Mouse (Mus musculus) fibroblast of lung, adult 2 months (primary cell): ENCODE results near the gene Olfr826.
"Not testable (repeated sequence)": the region's sequence is repeated elsewhere in the genome, so short reads cannot be mapped to it uniquely, and the experiment has no call there.

Source experiments
- DNase-seq: peaks from one replicate; pipeline ENCODE4 v3.0.0-alpha.2; 2011; ENCODE audit warnings: low read depth

Gene Olfr826

DNA sequence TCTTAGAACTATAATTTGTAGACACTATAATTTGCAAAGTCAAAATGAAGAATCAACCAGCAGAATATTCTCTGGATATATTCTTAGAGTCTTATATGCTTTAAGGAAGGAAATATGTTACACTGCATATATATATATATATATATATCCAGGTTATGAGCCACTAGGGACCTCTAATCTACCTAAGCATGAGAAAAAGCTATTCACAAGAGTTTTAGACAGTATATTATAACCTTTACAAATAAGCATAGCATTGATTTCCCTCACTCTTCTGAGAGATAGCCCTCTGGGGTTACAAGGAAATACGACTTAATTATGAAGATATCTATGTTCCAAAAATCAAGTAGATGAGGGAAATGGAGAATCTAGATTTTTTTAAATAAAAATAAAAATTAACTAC, at the start of gene Olfr826:
Olfr826 (minus strand) TSS at position 101 of the 400 bp plus-strand sequence.
- no peak for DNase-seq

DNA sequence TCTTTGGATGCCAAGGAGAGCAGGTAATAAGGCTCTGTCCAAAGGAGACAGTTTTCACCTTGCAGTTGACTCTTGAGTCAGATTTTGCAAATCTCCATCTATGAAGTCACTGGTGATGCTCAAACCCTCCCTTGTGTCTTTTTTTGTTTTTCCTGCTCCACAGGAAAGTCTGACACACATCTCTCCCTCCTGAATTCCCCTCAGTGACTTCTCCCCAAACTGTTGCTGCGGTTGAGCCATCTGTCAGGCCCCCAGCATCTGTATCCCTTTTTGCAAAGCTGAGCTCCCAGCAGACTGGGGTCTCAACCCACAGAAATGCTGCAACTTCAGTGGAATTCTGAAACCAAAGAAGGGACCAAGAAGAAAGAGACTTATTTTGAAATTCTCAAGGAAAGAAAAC, 48.1 kb upstream of the Olfr826 start:
- no peak for DNase-seq

DNA sequence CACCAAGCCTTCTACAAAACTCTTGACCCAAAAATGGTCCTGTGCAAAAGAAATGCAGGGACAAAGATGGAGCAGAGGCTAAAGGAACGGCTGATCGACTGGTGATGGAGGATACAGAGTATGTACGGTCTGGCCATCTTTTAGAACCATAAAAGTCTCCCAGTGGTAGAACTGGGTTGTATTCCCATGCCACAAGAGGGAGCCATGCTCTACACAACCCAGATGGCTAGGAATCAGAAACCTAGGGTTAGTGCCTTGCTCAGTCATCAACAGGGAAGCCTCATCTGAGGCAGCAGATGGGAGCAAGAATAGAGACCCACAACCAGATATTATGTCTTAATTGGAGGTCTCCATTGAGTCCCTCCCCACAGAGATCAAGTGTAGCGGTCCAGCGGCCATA, 45.6 kb upstream of the Olfr826 start:
- DNase-seq: no peak

DNA sequence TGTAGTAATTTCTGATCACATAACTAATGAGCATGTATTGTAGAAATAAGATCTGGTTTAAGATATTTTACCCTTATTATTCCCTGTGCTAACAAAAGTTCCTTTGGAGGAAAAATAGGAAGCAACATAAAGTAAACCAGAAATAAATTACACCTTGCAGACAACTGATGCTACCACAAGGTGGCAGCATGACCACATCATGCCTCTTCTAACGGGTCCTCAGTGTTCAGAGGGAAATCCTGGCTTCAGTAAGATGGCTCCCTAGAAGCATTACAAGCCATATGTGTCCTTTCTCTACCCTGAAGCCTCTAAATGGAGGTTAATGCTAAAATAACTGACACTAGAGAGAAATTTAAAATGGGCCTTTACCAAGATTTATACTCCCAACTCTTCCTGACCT, 44.3 kb upstream of the Olfr826 start:
- DNase-seq: peak; percentile 6

DNA sequence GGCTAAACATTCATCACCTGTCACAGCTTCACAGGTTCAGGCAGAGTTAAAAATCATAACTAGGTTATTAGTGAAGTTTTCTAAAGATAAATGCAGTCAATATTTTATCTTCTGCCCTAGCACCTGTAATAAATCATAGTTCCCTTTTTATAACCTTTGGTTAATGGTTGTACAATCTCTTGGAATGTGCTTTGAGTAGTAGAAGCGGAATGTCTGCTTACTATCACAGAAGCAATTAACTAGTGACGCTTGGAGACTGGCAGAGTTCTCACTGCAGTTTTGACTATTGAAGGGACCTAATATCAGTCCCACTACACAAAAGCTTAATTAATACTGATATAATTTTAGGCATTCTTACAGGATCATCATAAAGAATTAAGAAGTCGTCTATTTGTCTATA, 41.0 kb upstream of the Olfr826 start:
- DNase-seq: no peak

DNA sequence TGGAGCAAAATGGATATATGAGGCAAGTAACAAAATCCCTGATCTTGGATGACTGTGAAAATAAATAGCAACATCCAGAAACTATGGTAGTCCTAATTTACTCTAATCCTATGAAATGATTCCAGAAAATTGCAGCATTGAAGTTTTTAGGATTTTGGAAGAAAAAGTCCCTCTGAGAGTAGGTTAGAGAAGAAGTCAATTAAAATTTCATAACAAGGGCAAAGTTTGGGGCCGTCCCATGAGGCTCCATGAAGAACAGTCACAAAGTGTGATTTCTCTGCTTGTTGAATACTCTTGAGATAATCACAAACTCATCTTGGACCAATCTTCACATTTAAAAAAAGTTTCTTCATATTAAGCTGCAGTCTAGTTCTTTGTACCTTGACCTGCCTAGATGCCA, 30.3 kb upstream of the Olfr826 start, which contains the start of gene Olfr827:
Olfr827 (minus strand) TSS at position 101 of the 400 bp plus-strand sequence.
- DNase-seq: no peak

DNA sequence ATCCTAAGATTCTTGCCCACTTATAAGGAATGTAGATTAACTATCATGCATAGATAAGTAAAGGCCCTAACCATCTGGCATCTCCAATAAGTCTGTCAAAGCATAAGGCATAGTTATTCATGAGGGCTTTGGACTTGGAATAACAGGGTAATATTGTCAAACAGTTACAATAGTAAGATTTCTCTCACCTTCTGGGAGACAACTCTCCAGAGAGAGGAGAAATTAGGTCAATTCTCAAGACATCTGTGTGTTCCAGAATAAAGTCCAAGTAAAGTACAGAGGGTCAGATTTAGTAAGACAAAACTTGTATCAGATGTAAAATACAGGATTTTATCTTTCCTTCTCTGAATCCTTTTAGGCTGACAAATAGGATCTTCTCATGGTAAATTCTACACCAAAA, 17.3 kb downstream of the Olfr826 start, which contains the start of gene Olfr825:
Olfr825 (minus strand) TSS at position 101 of the 400 bp plus-strand sequence.
- no peak for DNase-seq

DNA sequence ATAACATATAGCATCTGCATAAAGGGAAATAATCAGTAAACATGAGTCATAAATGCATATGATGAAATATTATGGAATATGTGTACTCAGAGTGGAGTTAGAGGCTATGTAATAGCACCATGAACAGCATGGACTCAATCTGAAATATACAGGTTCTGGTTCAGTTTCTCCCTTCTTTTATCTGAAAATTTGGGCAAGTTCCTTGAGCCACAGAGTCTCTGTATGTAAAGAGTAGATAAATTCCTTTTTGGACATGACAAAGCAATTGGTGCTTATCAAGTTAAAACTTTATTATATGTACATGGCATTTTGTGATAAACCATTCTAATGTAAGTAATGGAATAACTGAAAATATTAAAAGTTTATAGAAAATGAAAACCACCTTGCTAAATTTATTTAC, 18.8 kb downstream of the Olfr826 start:
- no peak for DNase-seq

DNA sequence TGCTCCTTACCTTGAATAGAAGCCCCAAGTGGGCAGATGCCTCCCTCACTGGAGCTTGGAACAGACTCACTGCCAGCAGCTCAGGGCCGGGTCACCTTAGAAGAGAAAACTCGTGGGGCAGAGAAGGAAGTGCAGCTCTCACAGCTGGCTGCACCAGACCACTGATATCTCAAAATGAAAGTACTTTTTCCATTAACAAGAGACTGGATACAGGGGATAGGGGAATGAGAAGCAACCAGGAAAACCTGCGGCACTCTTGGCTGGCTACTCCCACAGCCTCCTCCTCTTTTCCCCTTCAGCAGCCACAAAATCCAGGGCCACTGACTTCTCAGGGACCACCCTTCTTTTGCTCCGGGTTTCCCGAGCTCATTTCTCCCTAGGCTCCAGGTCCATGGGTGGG, 39.9 kb downstream of the Olfr826 start:
- no peak for DNase-seq

DNA sequence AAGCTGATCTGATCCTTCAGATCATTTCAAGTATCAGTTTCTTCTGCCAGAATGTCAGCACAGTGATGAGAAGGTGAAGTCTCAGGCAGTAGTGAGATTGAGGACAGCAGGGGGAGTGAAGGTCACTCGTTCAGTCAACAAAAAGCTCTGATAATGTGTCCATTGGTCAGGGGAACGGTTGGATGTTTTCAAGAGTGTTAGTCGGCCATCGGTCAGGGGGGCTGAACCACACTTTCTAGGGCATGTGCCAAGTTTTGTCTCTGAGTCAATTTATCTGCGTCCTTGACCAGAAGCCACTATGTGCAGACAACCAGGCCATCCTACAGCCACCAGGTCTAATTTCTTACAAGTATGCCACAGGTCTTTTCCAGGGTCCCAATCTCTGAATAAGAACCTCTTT, 41.5 kb downstream of the Olfr826 start:
- not testable (repeated sequence) for DNase-seq

DNA sequence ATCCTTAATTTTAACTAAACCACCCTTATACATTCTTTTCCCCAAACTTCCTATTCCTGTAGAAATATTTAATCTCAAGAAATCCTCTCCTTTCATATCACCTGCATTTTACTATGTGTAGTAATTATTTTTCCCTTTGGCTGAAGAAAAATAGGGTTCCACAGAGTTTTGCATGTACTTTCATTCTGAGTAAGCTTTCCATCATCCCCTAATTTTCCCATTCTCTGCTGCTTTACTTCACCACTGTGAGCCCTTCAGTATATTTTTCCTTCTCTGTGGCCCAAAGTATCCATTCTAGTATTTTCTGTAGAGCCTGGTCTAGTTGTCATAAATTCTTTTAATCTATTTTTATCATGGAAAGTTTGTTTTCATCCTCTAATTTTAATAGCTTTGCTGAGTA, 49.2 kb downstream of the Olfr826 start:
- DNase-seq: no peak

DNA sequence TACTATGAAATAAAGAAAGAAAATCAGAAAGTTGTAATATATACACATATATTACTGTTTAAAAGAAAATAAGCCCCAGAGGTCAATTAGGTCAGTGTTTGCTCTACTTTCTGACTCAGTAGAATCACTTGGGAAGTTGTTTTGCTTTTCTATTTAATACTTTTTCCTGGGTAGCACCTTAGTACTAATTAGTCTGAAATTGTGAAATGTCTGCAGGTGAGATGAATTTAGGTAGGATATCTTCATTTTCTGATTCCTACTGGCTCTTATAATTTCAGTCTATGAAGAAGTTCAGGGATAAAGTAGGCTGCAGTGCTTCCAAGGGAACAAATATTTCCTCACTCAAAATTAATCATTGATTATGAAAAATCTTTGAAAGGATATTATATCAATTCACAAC, 54.1 kb downstream of the Olfr826 start, which contains the start of gene Olfr824:
Olfr824 (minus strand) TSS at position 101 of the 400 bp plus-strand sequence.
- DNase-seq: not testable (repeated sequence)
